Mouse (Mus musculus) hindbrain, embryonic 15.5 days (tissue): Measurements from ENCODE around the gene Ccr7. TPM values are rescaled to one million over a fixed set of nuclear protein-coding genes. Genes with fewer than 3 reads are reported as not detected.

Experiments used
- ATAC-seq: fragments of 200-750 bp; cut with Nextera tagmentation; 2 replicates; pipeline ENCODE4 v1.8.0; 2017; ENCODE audit warnings: low read depth, moderate number of reproducible peaks, moderate TSS enrichment; ENCODE audit not compliant: low FRiP score
- H3K27ac ChIP-seq: fragments of 300-500 bp; sonication (generic); replicated peaks from 2 replicates; pipeline ENCODE4 v1.5.1; 2015; ENCODE audit warnings: mild to moderate bottlenecking, inconsistent platforms
- H3K27me3 ChIP-seq: fragments of 300-500 bp; sonication (generic); 2 replicates; pipeline ENCODE4 v1.6.1; 2015; ENCODE audit warnings: control low read depth, inconsistent platforms
- H3K36me3 ChIP-seq: fragments of 300-500 bp; sonication (generic); 2 replicates; pipeline ENCODE4 v1.6.1; 2015; ENCODE audit warnings: control low read depth, inconsistent platforms
- H3K4me1 ChIP-seq: fragments of 300-500 bp; sonication (generic); replicated peaks from 2 replicates; pipeline ENCODE4 v1.6.1; 2015; ENCODE audit warnings: control low read depth, inconsistent platforms
- H3K4me2 ChIP-seq: fragments of 300-500 bp; sonication (generic); 2 replicates; pipeline ENCODE4 v1.6.1; 2015; ENCODE audit warnings: moderate library complexity, mild to moderate bottlenecking, inconsistent platforms
- H3K4me3 ChIP-seq: fragments of 300-500 bp; sonication (generic); 2 replicates; pipeline ENCODE4 v1.5.1; 2015; ENCODE audit warnings: mild to moderate bottlenecking, inconsistent platforms
- H3K9ac ChIP-seq: fragments of 300-500 bp; sonication (generic); 2 replicates; pipeline ENCODE4 v1.6.1; 2015; ENCODE audit warnings: inconsistent platforms
- H3K9me3 ChIP-seq: fragments of 300-500 bp; sonication (generic); 2 replicates; pipeline ENCODE4 v1.6.1; 2016; ENCODE audit warnings: control low read depth, inconsistent platforms
- WGBS: fragments of 180-500 bp; shearing (Covaris S2); methylation state at CpG from one replicate; pipeline ENCODE4 v1.1.7; 2015; 5-methylcytosine and 5-hydroxymethylcytosine counted together
- polyA plus RNA-seq: library from polyadenylated mRNA; unstranded; fragments of >200 nt; fragmentation: Nextera tagmentation; extraction: Ambion mirVana; gene quantifications from 2 replicates; pipeline ENCODE4 v1.2.1, GENCODE M21; 2015

The Ccr7 gene
- polyA plus RNA-seq, 1 experiment from 2014 or later = 0.08 TPM

GRCm38 (mm10) chr11:99151333-99151930, 3.4 kb downstream of the Ccr7 start:
- Histone ChIP-seq H3K9me3 (no peaks in the 10 kb centered on the region), H3K4me1 (peaks cover 23% of the 10 kb centered on the region), H3K9ac (no peak overlapping the region), H3K4me2 (no peak overlapping the region), H3K36me3 (no peaks in the 10 kb centered on the region), H3K4me3 (no peak overlapping the region), H3K27ac (no peak overlapping the region), H3K27me3 (no peaks in the 10 kb centered on the region)
- ATAC-seq = no peak
- WGBS = 63% methylated on average over 11 of the region's 11 CpGs

- no peak overlapping the region for H3K27ac ChIP-seq
- peaks cover 23% of the 10 kb centered on the region for H3K4me1 ChIP-seq
- 66% methylated on average over 7 of the region's 7 CpGs for WGBS
- no peak overlapping the region for H3K9ac ChIP-seq
- H3K36me3 ChIP-seq = no peaks in the 10 kb centered on the region
- no peaks in the 10 kb centered on the region for H3K9me3 ChIP-seq
- no peak for ATAC-seq
- H3K27me3 ChIP-seq = no peaks in the 10 kb centered on the region
- H3K4me3 ChIP-seq = no peak overlapping the region
- H3K4me2 ChIP-seq = no peak overlapping the region
Observed at GRCm38 (mm10) chr11:99150889-99151288, 4.0 kb downstream of the Ccr7 start.

- H3K27me3 ChIP-seq = no peaks in the 10 kb centered on the region
- H3K27ac ChIP-seq = no peak overlapping the region
- H3K4me3 ChIP-seq = no peak overlapping the region
- peak; percentile 42; the same call in 1 of the 2 replicates for ATAC-seq
- H3K4me1 ChIP-seq = peaks cover 23% of the 10 kb centered on the region
- no peak overlapping the region for H3K9ac ChIP-seq
- no peaks in the 10 kb centered on the region for H3K36me3 ChIP-seq
- no peak overlapping the region for H3K4me2 ChIP-seq
- no peaks in the 10 kb centered on the region for H3K9me3 ChIP-seq
- 58% methylated on average over 19 of the region's 19 CpGs for WGBS
Observed at GRCm38 (mm10) chr11:99149898-99150757, 4.7 kb downstream of the Ccr7 start.

GRCm38 (mm10) chr11:99148896-99149703, 5.8 kb downstream of the Ccr7 start:
- Histone ChIP-seq H3K36me3 (no peaks in the 10 kb centered on the region), H3K27ac (no peak overlapping the region), H3K4me1 (peaks cover 23% of the 10 kb centered on the region), H3K9ac (no peak overlapping the region), H3K9me3 (no peaks in the 10 kb centered on the region), H3K27me3 (no peaks in the 10 kb centered on the region), H3K4me3 (no peak overlapping the region), H3K4me2 (no peak overlapping the region)
- peak; percentile 39; the same call in 1 of the 2 replicates for ATAC-seq
- WGBS = 16% methylated on average over 16 of the region's 16 CpGs

- H3K27me3 ChIP-seq = no peaks in the 10 kb centered on the region
- H3K4me2 ChIP-seq = no peak overlapping the region
- ATAC-seq = no peak
- WGBS = 75% methylated on average over 8 of the region's 8 CpGs
- no peak overlapping the region for H3K4me3 ChIP-seq
- no peak overlapping the region for H3K9ac ChIP-seq
- peaks cover 23% of the 10 kb centered on the region for H3K4me1 ChIP-seq
- no peak overlapping the region for H3K27ac ChIP-seq
- H3K36me3 ChIP-seq = no peaks in the 10 kb centered on the region
- no peaks in the 10 kb centered on the region for H3K9me3 ChIP-seq
Observed at GRCm38 (mm10) chr11:99148400-99148799, 6.5 kb downstream of the Ccr7 start.

- Histone ChIP-seq H3K4me2 (no peak overlapping the region), H3K4me1 (peaks cover 23% of the 10 kb centered on the region), H3K9me3 (no peaks in the 10 kb centered on the region), H3K4me3 (no peak overlapping the region), H3K36me3 (no peaks in the 10 kb centered on the region), H3K9ac (no peak overlapping the region), H3K27me3 (no peaks in the 10 kb centered on the region), H3K27ac (no peak overlapping the region)
- WGBS = 39% methylated on average over 3 of the region's 4 CpGs
- no peak for ATAC-seq
Observed at GRCm38 (mm10) chr11:99147920-99148289, 7.0 kb downstream of the Ccr7 start.

- Histone ChIP-seq H3K36me3 (no peaks in the 10 kb centered on the region), H3K9ac (no peak overlapping the region), H3K4me1 (peaks cover 23% of the 10 kb centered on the region), H3K4me2 (no peak overlapping the region), H3K4me3 (no peak overlapping the region), H3K27me3 (no peaks in the 10 kb centered on the region), H3K9me3 (no peaks in the 10 kb centered on the region), H3K27ac (no peak overlapping the region)
- WGBS = 45% methylated on average over 17 of the region's 17 CpGs
- no peak for ATAC-seq
Observed at GRCm38 (mm10) chr11:99147041-99147919, 7.6 kb downstream of the Ccr7 start.

GRCm38 (mm10) chr11:99146558-99146957, 8.3 kb downstream of the Ccr7 start:
- Histone ChIP-seq H3K36me3 (no peaks in the 10 kb centered on the region), H3K9me3 (no peaks in the 10 kb centered on the region), H3K4me2 (no peak overlapping the region), H3K27ac (no peak overlapping the region), H3K27me3 (no peaks in the 10 kb centered on the region), H3K4me1 (peaks cover 23% of the 10 kb centered on the region), H3K4me3 (no peak overlapping the region), H3K9ac (no peak overlapping the region)
- WGBS = 87% methylated on average over 6 of the region's 6 CpGs
- ATAC-seq = no peak

- WGBS = 99% methylated on average over 16 of the region's 16 CpGs
- Histone ChIP-seq H3K4me3 (no peak overlapping the region), H3K4me2 (no peak overlapping the region), H3K27me3 (no peaks in the 10 kb centered on the region), H3K27ac (no peak overlapping the region), H3K36me3 (no peaks in the 10 kb centered on the region), H3K9ac (no peak overlapping the region), H3K9me3 (no peaks in the 10 kb centered on the region), H3K4me1 (peaks cover 23% of the 10 kb centered on the region)
- no peak for ATAC-seq
Observed at GRCm38 (mm10) chr11:99145765-99146164, 9.1 kb downstream of the Ccr7 start.

- Histone ChIP-seq H3K9ac (no peak overlapping the region), H3K4me2 (no peak overlapping the region), H3K4me1 (peaks cover 23% of the 10 kb centered on the region), H3K27me3 (no peaks in the 10 kb centered on the region), H3K36me3 (no peaks in the 10 kb centered on the region), H3K4me3 (no peak overlapping the region), H3K27ac (no peak overlapping the region), H3K9me3 (no peaks in the 10 kb centered on the region)
- ATAC-seq = no peak
- WGBS = 88% methylated on average over 23 of the region's 23 CpGs
Observed at GRCm38 (mm10) chr11:99144940-99145339, 9.9 kb downstream of the Ccr7 start.

GRCm38 (mm10) chr11:99144456-99144855, 10.4 kb downstream of the Ccr7 start:
- no peaks in the 10 kb centered on the region for H3K27me3 ChIP-seq
- no peak for ATAC-seq
- no peak overlapping the region for H3K4me3 ChIP-seq
- H3K4me2 ChIP-seq = no peak overlapping the region
- no peak overlapping the region for H3K27ac ChIP-seq
- H3K4me1 ChIP-seq = peaks cover 19% of the 10 kb centered on the region
- WGBS = 79% methylated on average over 5 of the region's 5 CpGs
- no peaks in the 10 kb centered on the region for H3K9me3 ChIP-seq
- H3K36me3 ChIP-seq = no peaks in the 10 kb centered on the region
- H3K9ac ChIP-seq = no peak overlapping the region
